Mouse (Mus musculus) urinary bladder, postnatal 36 days (tissue): ENCODE measurements around the gene Col6a2.

Experiments
- DNase-seq, 2 experiments: peaks; one replicate each; pipeline ENCODE4 v3.0.0; 2022; ENCODE audit warnings: low spot score in 2 of 2, mixed read lengths in 1 of 2

The Col6a2 gene

GRCm38 (mm10) chr10:76550458-76550857, 73.0 kb downstream of the Col6a2 start:
- no peak for DNase-seq

- no peak for DNase-seq
Observed at GRCm38 (mm10) chr10:76548218-76548617, 75.2 kb downstream of the Col6a2 start.

- DNase-seq: no peak
Observed at GRCm38 (mm10) chr10:76546566-76546965, 76.9 kb downstream of the Col6a2 start.
